Mouse (Mus musculus): ENCODE data around the gene Ano2. TPM values are rescaled to one million over a fixed set of nuclear protein-coding genes. Genes with fewer than 3 reads are reported as not detected.

The Ano2 gene
- total and polyA plus RNA-seq, 3 experiments = not detected

DNA sequence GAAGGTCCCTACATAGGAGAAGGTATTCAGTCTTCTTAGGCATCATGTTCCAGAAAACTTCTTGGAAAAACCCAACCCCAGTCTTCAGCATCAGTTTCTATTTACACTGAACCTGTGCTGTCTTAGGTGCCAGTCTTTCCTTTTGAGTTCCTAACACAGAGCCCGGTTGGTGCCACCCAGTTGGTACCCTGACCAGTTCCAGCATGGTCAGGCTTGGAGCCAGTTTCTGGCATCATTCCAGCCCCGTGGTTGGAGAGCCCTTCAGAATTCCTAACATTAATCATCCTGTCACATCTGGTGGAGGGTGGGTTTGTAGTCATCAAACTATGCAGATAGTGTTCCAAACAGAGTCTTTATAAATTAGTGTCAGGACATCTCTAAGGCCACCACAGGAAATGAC is 234.8 kb downstream of the Ano2 start:
- Histone ChIP-seq H3K79me2 (replicated peaks; ENCODE audit: control insufficient read depth, extremely low read depth, insufficient read depth, poor library complexity, severe bottlenecking) (no peaks in the 10 kb centered on the region), H3K4me2 (ENCODE audit: insufficient read depth, low read depth, poor library complexity, severe bottlenecking) (no peak overlapping the region), H3K9me3 (replicated peaks; ENCODE audit: low read length) (no peaks in the 10 kb centered on the region), H3K27ac (ENCODE audit: insufficient read depth, low read depth) (no peak overlapping the region), H3K4me3 (replicated peaks in 1 of 3; ENCODE audit: low read depth in 2 of 3, low read length in 2 of 3, poor library complexity in 1 of 3) (no peak overlapping the region), H3K4me1 (ENCODE audit: control insufficient read depth in 1 of 2, insufficient read depth in 2 of 2) (no peaks in the 10 kb centered on the region), H3K9ac (ENCODE audit: insufficient read depth, low read depth) (no peak overlapping the region), H3K36me3 (replicated peaks in 1 of 2; ENCODE audit: control insufficient read depth in 1 of 2, insufficient read depth in 1 of 2, low read length in 1 of 2) (no peaks in the 10 kb centered on the region), H3K27me3 (replicated peaks) (peaks cover 93% of the 10 kb centered on the region)
- in situ Hi-C loops (cut with MboI; ENCODE audit: low pct_ligation_motif_present, low pct_unique_long_range_greater_than_20kb, low sequenced_read_pairs) (no loop called here), dilution Hi-C loops (cut with MboI; ENCODE audit: extremely low pct_ligation_motif_present, extremely low pct_unique_long_range_greater_than_20kb, low sequenced_read_pairs) (no loop called here)
- no peak for DNase-seq (ENCODE audit: extremely low read depth)
- TF ChIP-seq MAZ (IDR thresholded peaks at IDR 0.05; ENCODE audit: low read depth, low read length) (no peak), GABPA (IDR thresholded peaks at IDR 0.05; ENCODE audit: insufficient replicate concordance, low read depth, low read length) (no peak), E2F4 (IDR thresholded peaks at IDR 0.05; ENCODE audit: insufficient replicate concordance, low read depth, low read length) (no peak), TCF12 (IDR thresholded peaks at IDR 0.05; ENCODE audit: low read depth, low read length) (no peak), KAT2A (IDR thresholded peaks at IDR 0.05; ENCODE audit: insufficient replicate concordance, low read length) (no peak), ELF1 (IDR thresholded peaks at IDR 0.05; ENCODE audit: low read depth, low read length) (no peak), CTCF (conservative IDR thresholded peaks at IDR 0.05 in 1 of 2, IDR thresholded peaks at IDR 0.05 in 1 of 2; ENCODE audit: low read depth in 2 of 2, low read length in 2 of 2) (no peak), CHD1 (IDR thresholded peaks at IDR 0.05; ENCODE audit: low read depth, low read length) (no peak), BHLHE40 (IDR thresholded peaks at IDR 0.05; ENCODE audit: low read depth, low read length) (no peak), IRF4 (IDR thresholded peaks at IDR 0.05; ENCODE audit: low read depth, low read length) (no peak), JUND (conservative IDR thresholded peaks at IDR 0.05; ENCODE audit: low read depth, low read length) (no peak), RCOR1 (conservative IDR thresholded peaks at IDR 0.05; ENCODE audit: low read depth, low read length) (no peak), HCFC1 (IDR thresholded peaks at IDR 0.05; ENCODE audit: low read depth, low read length) (no peak), POLR2A (IDR thresholded peaks at IDR 0.05; ENCODE audit: low read depth, low read length) (no peak), USF2 (conservative IDR thresholded peaks at IDR 0.05; ENCODE audit: low read depth, low read length) (no peak), ZC3H11A (IDR thresholded peaks at IDR 0.05; ENCODE audit: low read depth, low read length) (no peak), MAFK (IDR thresholded peaks at IDR 0.05; ENCODE audit: insufficient replicate concordance, low read length) (no peak), CHD2 (IDR thresholded peaks at IDR 0.05; ENCODE audit: low read length) (no peak)

DNA sequence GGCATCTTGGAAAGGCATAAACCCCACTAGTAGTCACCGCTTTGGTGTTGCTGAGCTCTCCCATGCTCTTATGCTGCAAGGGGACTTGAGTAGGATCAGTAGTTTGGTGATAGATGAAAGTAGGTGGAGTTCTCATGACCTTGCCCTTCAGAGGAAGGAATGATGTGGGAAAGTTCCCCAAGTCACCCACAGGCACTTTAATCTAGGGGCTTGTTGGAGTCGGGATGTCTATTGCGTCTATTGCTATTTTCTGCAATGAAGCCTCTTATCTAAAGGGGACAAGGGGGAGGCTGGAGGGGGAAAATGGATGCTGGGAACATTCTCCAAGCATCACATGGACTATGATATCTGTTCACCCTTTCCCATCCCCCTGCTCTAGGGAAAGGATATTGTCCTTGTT is 235.6 kb downstream of the Ano2 start:
- Histone ChIP-seq H3K36me3 (replicated peaks in 1 of 2; ENCODE audit: control insufficient read depth in 1 of 2, insufficient read depth in 1 of 2, low read length in 1 of 2) (no peaks in the 10 kb centered on the region), H3K27me3 (replicated peaks) (peaks cover 92% of the 10 kb centered on the region), H3K4me1 (ENCODE audit: control insufficient read depth in 1 of 2, insufficient read depth in 2 of 2) (no peaks in the 10 kb centered on the region), H3K4me3 (replicated peaks in 1 of 3; ENCODE audit: low read depth in 2 of 3, low read length in 2 of 3, poor library complexity in 1 of 3) (no peak overlapping the region), H3K9ac (ENCODE audit: insufficient read depth, low read depth) (no peak overlapping the region), H3K79me2 (replicated peaks; ENCODE audit: control insufficient read depth, extremely low read depth, insufficient read depth, poor library complexity, severe bottlenecking) (no peaks in the 10 kb centered on the region), H3K9me3 (replicated peaks; ENCODE audit: low read length) (no peaks in the 10 kb centered on the region), H3K27ac (ENCODE audit: insufficient read depth, low read depth) (no peak overlapping the region), H3K4me2 (ENCODE audit: insufficient read depth, low read depth, poor library complexity, severe bottlenecking) (no peak overlapping the region)
- in situ Hi-C loops (cut with MboI; ENCODE audit: low pct_ligation_motif_present, low pct_unique_long_range_greater_than_20kb, low sequenced_read_pairs) = no loop called here
- TF ChIP-seq JUN (IDR thresholded peaks at IDR 0.05; ENCODE audit: insufficient read depth, low read depth, low read length) = no peak
- no peak for TF ChIP-seq TCF12 (IDR thresholded peaks at IDR 0.05; ENCODE audit: low read depth, low read length)
- no peak for TF ChIP-seq POLR2AphosphoS2 (IDR thresholded peaks at IDR 0.05; ENCODE audit: low read depth, low read length)
- TF ChIP-seq E2F4 (IDR thresholded peaks at IDR 0.05; ENCODE audit: insufficient replicate concordance, low read depth, low read length) = no peak
- no peak for TF ChIP-seq GABPA (IDR thresholded peaks at IDR 0.05; ENCODE audit: insufficient replicate concordance, low read depth, low read length)
- TF ChIP-seq TBP (conservative IDR thresholded peaks at IDR 0.05; ENCODE audit: low read depth, low read length) = no peak
- no peak for TF ChIP-seq ZC3H11A (IDR thresholded peaks at IDR 0.05; ENCODE audit: low read depth, low read length)
- TF ChIP-seq ZNF384 (IDR thresholded peaks at IDR 0.05; ENCODE audit: low read depth, low read length) = no peak
- no peak for TF ChIP-seq ZMIZ1 (IDR thresholded peaks at IDR 0.05; ENCODE audit: low read depth, low read length)
- no peak for DNase-seq (ENCODE audit: extremely low read depth)
- dilution Hi-C loops (cut with MboI; ENCODE audit: extremely low pct_ligation_motif_present, extremely low pct_unique_long_range_greater_than_20kb, low sequenced_read_pairs) = no loop called here
